8 mouse cellular contexts compared by ENCODE assay signal in genomic region chr2:35132662-35133055, GRCm38 (mm10). TPM values are rescaled to one million over a fixed set of nuclear protein-coding genes. Genes with fewer than 3 reads are reported as not detected.
DNase-seq lines count a peak whose midpoint lies in the region; ATAC-seq lines count a peak whose summit lies in the region.

No protein-coding gene starts in this region.

- no peaks in the 10 kb centered on the region for H3K27me3 ChIP-seq in liver, embryonic 11.5 days (replicated peaks; ENCODE audit: control insufficient read depth, insufficient read depth, low read length)
- no peaks in the 10 kb centered on the region for H3K27me3 ChIP-seq in embryonic facial prominence, embryonic 10.5 days (replicated peaks; ENCODE audit: low read depth, poor library complexity, severe bottlenecking)
- H3K27me3 ChIP-seq in limb, embryonic 11.5 days (ENCODE audit: control insufficient read depth, insufficient read depth, low read length): no peaks in the 10 kb centered on the region

- peak overlapping the region; percentile 20; the same call in 1 of the 2 replicates for H3K27ac ChIP-seq in liver, embryonic 11.5 days (ENCODE audit: low read depth, low read length)
- peak overlapping the region; percentile 88 for H3K27ac ChIP-seq in embryonic facial prominence, embryonic 10.5 days (replicated peaks)
- H3K27ac ChIP-seq in limb, embryonic 11.5 days (replicated peaks; ENCODE audit: low read depth, low read length): peak overlapping the region; percentile 63; the same call in 1 of the 2 replicates

- no peak for ATAC-seq in liver, embryonic 11.5 days (replicated peaks; ENCODE audit: low FRiP score)
- ATAC-seq in limb, embryonic 11.5 days (ENCODE audit: insufficient number of reproducible peaks, low FRiP score, low TSS enrichment, low read depth): no peak
- no peak for ATAC-seq in activated CD4-positive, CD25-positive, alpha-beta regulatory T cell, adult 4 months

- H3K4me2 ChIP-seq in liver, embryonic 11.5 days: peak overlapping the region; percentile 78
- H3K4me2 ChIP-seq in limb, embryonic 11.5 days (ENCODE audit: low read depth, severe bottlenecking): peak overlapping the region; percentile 57

- peak; percentile 37 for DNase-seq in liver, embryonic 11.5 days (ENCODE audit: low spot score)
- DNase-seq in liver: no peak
- DNase-seq in embryonic facial prominence, embryonic 10.5 days (ENCODE audit: low spot score): peak; percentile 19
- DNase-seq in limb, embryonic 11.5 days (ENCODE audit: low spot score): peak; percentile 28
- peak; percentile 29 for DNase-seq in retina, embryonic 14.5 days (ENCODE audit: low spot score)
- DNase-seq in spleen, adult 12 weeks (ENCODE audit: low spot score): no peak
- no peak for DNase-seq in urinary bladder, postnatal 4 days (ENCODE audit: low spot score in 2 of 2)

- H3K9me3 ChIP-seq in liver, embryonic 11.5 days (ENCODE audit: control insufficient read depth, low read length): no peaks in the 10 kb centered on the region
- no peaks in the 10 kb centered on the region for H3K9me3 ChIP-seq in embryonic facial prominence, embryonic 10.5 days
- no peaks in the 10 kb centered on the region for H3K9me3 ChIP-seq in limb, embryonic 11.5 days (ENCODE audit: control insufficient read depth, low read length)

- peak overlapping the region; percentile 64 for H3K9ac ChIP-seq in liver, embryonic 11.5 days (ENCODE audit: low read depth, low read length)
- peak overlapping the region; percentile 68 for H3K9ac ChIP-seq in limb, embryonic 11.5 days (ENCODE audit: low read length)

- 13% methylated on average over 5 of the region's 5 CpGs for WGBS in liver, embryonic 11.5 days
- 10% methylated on average over 5 of the region's 5 CpGs for WGBS in embryonic facial prominence, embryonic 10.5 days
- 13% methylated on average over 5 of the region's 5 CpGs for WGBS in limb, embryonic 11.5 days

- no peaks in the 10 kb centered on the region for H3K4me1 ChIP-seq in liver, embryonic 11.5 days (replicated peaks; ENCODE audit: control insufficient read depth, insufficient read depth, low read length)
- H3K4me1 ChIP-seq in embryonic facial prominence, embryonic 10.5 days: peaks cover 11% of the 10 kb centered on the region
- H3K4me1 ChIP-seq in limb, embryonic 11.5 days (ENCODE audit: control insufficient read depth, insufficient read depth, low read length): peaks cover 3% of the 10 kb centered on the region

- H3K4me3 ChIP-seq in liver, embryonic 11.5 days (ENCODE audit: low read depth, low read length): peak overlapping the region; percentile 60
- peak overlapping the region; percentile 64 for H3K4me3 ChIP-seq in embryonic facial prominence, embryonic 10.5 days
- H3K4me3 ChIP-seq in limb, embryonic 11.5 days (ENCODE audit: low read depth, low read length): peak overlapping the region; percentile 43

- no peaks in the 10 kb centered on the region; the same call in 1 of the 2 replicates for H3K36me3 ChIP-seq in liver, embryonic 11.5 days (ENCODE audit: control insufficient read depth, insufficient read depth, low read length)
- peaks cover 48% of the 10 kb centered on the region for H3K36me3 ChIP-seq in embryonic facial prominence, embryonic 10.5 days (replicated peaks)
- H3K36me3 ChIP-seq in limb, embryonic 11.5 days (ENCODE audit: control insufficient read depth, insufficient read depth, low read length): peaks cover 6% of the 10 kb centered on the region

RNA-seq across cellular contexts. Expression of gene Cntrl, which starts 23.4 kb away (rescaled TPM):
- 18.4 and 22.7 TPM in 2 replicates for polyA plus RNA-seq in liver, embryonic 11.5 days (2014; fragmentation: Nextera tagmentation; extraction: Ambion mirVana)
- 28.5 and 30.4 TPM in 2 replicates for polyA plus RNA-seq in embryonic facial prominence, embryonic 10.5 days (2016; fragmentation: Nextera tagmentation; extraction: Ambion mirVana)
- 34.4 and 36.7 TPM in 2 replicates for polyA plus RNA-seq in limb, embryonic 11.5 days (2014; fragmentation: Nextera tagmentation; extraction: Ambion mirVana)
- 100 to 1,000 TPM; 139 to 153 TPM for polyA plus RNA-seq in activated CD4-positive, CD25-positive, alpha-beta regulatory T cell, adult 4 months (2017; shearing (Covaris generic))

RNA-seq across cellular contexts. Expression of gene AI182371, which starts 31.3 kb away (rescaled TPM):
- 0.99 and 2.5 TPM in 2 replicates for polyA plus RNA-seq in liver, embryonic 11.5 days (2014; fragmentation: Nextera tagmentation; extraction: Ambion mirVana)
- 0.15 TPM in 1 of 2 replicates, not detected in the other for polyA plus RNA-seq in embryonic facial prominence, embryonic 10.5 days (2016; fragmentation: Nextera tagmentation; extraction: Ambion mirVana)
- 0.20 TPM in 1 of 2 replicates, not detected in the other for polyA plus RNA-seq in limb, embryonic 11.5 days (2014; fragmentation: Nextera tagmentation; extraction: Ambion mirVana)
- polyA plus RNA-seq in activated CD4-positive, CD25-positive, alpha-beta regulatory T cell, adult 4 months (2017; shearing (Covaris generic)): under 1 TPM in 1 of 2 experiments, not detected in 1; 0.78 TPM

Comparison
In these comparisons a context has a peak if more than half of its experiments do, and no peak if none do; other contexts are left out.
1. DNase-seq: peak in liver, embryonic 11.5 days (single experiment), embryonic facial prominence, embryonic 10.5 days (single experiment), limb, embryonic 11.5 days (single experiment) and retina, embryonic 14.5 days (single experiment); none in liver (single experiment), spleen, adult 12 weeks (single experiment) and urinary bladder, postnatal 4 days (0 of 2).
2. H3K27ac ChIP-seq: peak in every context shown above with its lines; median percentile 88 in embryonic facial prominence, embryonic 10.5 days; 63 in limb, embryonic 11.5 days; 20 in liver, embryonic 11.5 days.
3. Peak in every context shown above with its lines, with median percentiles within 50 percentile points of each other: H3K4me3 ChIP-seq.